Mouse (Mus musculus) layer of hippocampus, adult 9-11 months (tissue): Measurements from ENCODE around the gene Ankrd55.
"Not testable (repeated sequence)": the region's sequence is repeated elsewhere in the genome, so short reads cannot be mapped to it uniquely, and the experiment has no call there.

Experiments used
- DNase-seq: peaks from one replicate; pipeline ENCODE4 v3.0.0; 2022

Ankrd55 gene

GRCm38 (mm10) chr13:112416410-112417162 lies 128.3 kb downstream of the Ankrd55 start:
- no peak for DNase-seq

- no peak for DNase-seq
These were observed 128.9 kb downstream of the Ankrd55 start for GRCm38 (mm10) chr13:112417163-112417523.

GRCm38 (mm10) chr13:112417861-112418423 lies 129.7 kb downstream of the Ankrd55 start:
- no peak for DNase-seq

GRCm38 (mm10) chr13:112418595-112418994 lies 130.3 kb downstream of the Ankrd55 start:
- DNase-seq, result no peak

GRCm38 (mm10) chr13:112424212-112424611 lies 136.0 kb downstream of the Ankrd55 start:
- no peak for DNase-seq

- no peak for DNase-seq
These were observed 136.4 kb downstream of the Ankrd55 start for GRCm38 (mm10) chr13:112424635-112425034.

- DNase-seq, result no peak
These were observed 137.0 kb downstream of the Ankrd55 start for GRCm38 (mm10) chr13:112425181-112425654.

- DNase-seq, result no peak
These were observed 138.2 kb downstream of the Ankrd55 start for GRCm38 (mm10) chr13:112426265-112427135.

GRCm38 (mm10) chr13:112427136-112427470 lies 138.9 kb downstream of the Ankrd55 start:
- not testable (repeated sequence) for DNase-seq

- DNase-seq, result no peak
These were observed 139.3 kb downstream of the Ankrd55 start for GRCm38 (mm10) chr13:112427521-112427920.

GRCm38 (mm10) chr13:112433271-112433670 lies 145.0 kb downstream of the Ankrd55 start:
- peak; percentile 64 for DNase-seq
